Mouse (Mus musculus): ENCODE measurements around the gene Mybphl. TPM values are rescaled to one million over a fixed set of nuclear protein-coding genes. Genes with fewer than 3 reads are reported as not detected.

Gene Mybphl
- polyA plus RNA-seq, 1 experiment from 2014 or later = 0.22 TPM

GRCm38 (mm10) chr3:108342185-108342584, 22.5 kb upstream of the Mybphl start:
- no peaks in the 10 kb centered on the region for H3K27me3 ChIP-seq (replicated peaks; ENCODE audit: low read depth, poor library complexity, severe bottlenecking)
- 82% methylated on average over 7 of the region's 7 CpGs for WGBS
- H3K27ac ChIP-seq (replicated peaks) = no peak overlapping the region
- no peak overlapping the region for H3K4me3 ChIP-seq
- peaks cover 90% of the 10 kb centered on the region for H3K36me3 ChIP-seq (replicated peaks)
- H3K9me3 ChIP-seq = no peaks in the 10 kb centered on the region
- H3K4me1 ChIP-seq = no peaks in the 10 kb centered on the region
- no peak for DNase-seq (ENCODE audit: low spot score)

GRCm38 (mm10) chr3:108345855-108346254, 18.9 kb upstream of the Mybphl start:
- WGBS = 87% methylated on average over 7 of the region's 7 CpGs
- Histone ChIP-seq H3K27me3 (replicated peaks; ENCODE audit: low read depth, poor library complexity, severe bottlenecking) (no peaks in the 10 kb centered on the region), H3K4me3 (no peak overlapping the region), H3K4me1 (no peaks in the 10 kb centered on the region), H3K27ac (replicated peaks) (no peak overlapping the region), H3K9me3 (no peaks in the 10 kb centered on the region), H3K36me3 (replicated peaks) (peaks cover 92% of the 10 kb centered on the region)
- no peak for DNase-seq (ENCODE audit: low spot score)

- DNase-seq (ENCODE audit: low spot score) = no peak
- Histone ChIP-seq H3K9me3 (no peaks in the 10 kb centered on the region), H3K4me3 (no peak overlapping the region), H3K36me3 (replicated peaks) (peaks cover 90% of the 10 kb centered on the region), H3K4me1 (no peaks in the 10 kb centered on the region), H3K27me3 (replicated peaks; ENCODE audit: low read depth, poor library complexity, severe bottlenecking) (no peaks in the 10 kb centered on the region), H3K27ac (replicated peaks) (no peak overlapping the region)
- WGBS = 90% methylated on average over 9 of the region's 9 CpGs
These were observed 16.3 kb upstream of the Mybphl start for GRCm38 (mm10) chr3:108348376-108348775.

GRCm38 (mm10) chr3:108355245-108355644, 9.5 kb upstream of the Mybphl start:
- no peak overlapping the region for H3K4me3 ChIP-seq
- no peak overlapping the region for H3K27ac ChIP-seq (replicated peaks)
- H3K4me1 ChIP-seq = peaks cover 4% of the 10 kb centered on the region
- no peaks in the 10 kb centered on the region for H3K9me3 ChIP-seq
- 86% methylated on average over 3 of the region's 3 CpGs for WGBS
- H3K36me3 ChIP-seq (replicated peaks) = peaks cover 77% of the 10 kb centered on the region
- H3K27me3 ChIP-seq (replicated peaks; ENCODE audit: low read depth, poor library complexity, severe bottlenecking) = no peaks in the 10 kb centered on the region
- DNase-seq (ENCODE audit: low spot score) = no peak

- DNase-seq (ENCODE audit: low spot score) = no peak
- Histone ChIP-seq H3K4me3 (no peak overlapping the region), H3K9me3 (no peaks in the 10 kb centered on the region), H3K27ac (replicated peaks) (no peak overlapping the region), H3K27me3 (replicated peaks; ENCODE audit: low read depth, poor library complexity, severe bottlenecking) (no peaks in the 10 kb centered on the region), H3K36me3 (replicated peaks) (peaks cover 59% of the 10 kb centered on the region), H3K4me1 (peaks cover 23% of the 10 kb centered on the region)
- 91% methylated on average over 10 of the region's 10 CpGs for WGBS
These were observed 7.7 kb upstream of the Mybphl start for GRCm38 (mm10) chr3:108357051-108357450.

GRCm38 (mm10) chr3:108358445-108358844, 6.3 kb upstream of the Mybphl start:
- H3K27ac ChIP-seq (replicated peaks) = no peak overlapping the region
- no peaks in the 10 kb centered on the region for H3K9me3 ChIP-seq
- peaks cover 24% of the 10 kb centered on the region for H3K4me1 ChIP-seq
- no peaks in the 10 kb centered on the region for H3K27me3 ChIP-seq (replicated peaks; ENCODE audit: low read depth, poor library complexity, severe bottlenecking)
- peaks cover 49% of the 10 kb centered on the region for H3K36me3 ChIP-seq (replicated peaks)
- 86% methylated on average over 6 of the region's 6 CpGs for WGBS
- DNase-seq (ENCODE audit: low spot score) = no peak
- no peak overlapping the region for H3K4me3 ChIP-seq

GRCm38 (mm10) chr3:108360894-108361293, 3.8 kb upstream of the Mybphl start:
- DNase-seq (ENCODE audit: low spot score) = peak; percentile 72
- peak overlapping the region; percentile 83 for H3K27ac ChIP-seq (replicated peaks)
- 15% methylated on average over 7 of the region's 7 CpGs for WGBS
- peaks cover 34% of the 10 kb centered on the region for H3K4me1 ChIP-seq
- peak overlapping the region; percentile 18; the same call in 1 of the 2 replicates for H3K4me3 ChIP-seq
- no peaks in the 10 kb centered on the region for H3K27me3 ChIP-seq (replicated peaks; ENCODE audit: low read depth, poor library complexity, severe bottlenecking)
- H3K9me3 ChIP-seq = no peaks in the 10 kb centered on the region
- H3K36me3 ChIP-seq (replicated peaks) = peaks cover 25% of the 10 kb centered on the region

GRCm38 (mm10) chr3:108363626-108364025, 1.1 kb upstream of the Mybphl start:
- Histone ChIP-seq H3K9me3 (no peaks in the 10 kb centered on the region), H3K4me3 (no peak overlapping the region), H3K27ac (replicated peaks) (no peak overlapping the region), H3K27me3 (replicated peaks; ENCODE audit: low read depth, poor library complexity, severe bottlenecking) (no peaks in the 10 kb centered on the region), H3K36me3 (replicated peaks) (0 out of 2 replicates have a peak, but pooled peaks cover 2% of the 10 kb centered on the region), H3K4me1 (peaks cover 39% of the 10 kb centered on the region)
- 87% methylated on average over 3 of the region's 3 CpGs for WGBS
- no peak for DNase-seq (ENCODE audit: low spot score)

GRCm38 (mm10) chr3:108367173-108367572, 2.5 kb downstream of the Mybphl start:
- no peak overlapping the region for H3K4me3 ChIP-seq
- H3K4me1 ChIP-seq = peaks cover 26% of the 10 kb centered on the region
- peak; percentile 31 for DNase-seq (ENCODE audit: low spot score)
- WGBS = 69% methylated on average over 9 of the region's 9 CpGs
- no peaks in the 10 kb centered on the region for H3K27me3 ChIP-seq (replicated peaks; ENCODE audit: low read depth, poor library complexity, severe bottlenecking)
- H3K27ac ChIP-seq (replicated peaks) = no peak overlapping the region
- no peaks in the 10 kb centered on the region for H3K9me3 ChIP-seq
- no peaks in the 10 kb centered on the region for H3K36me3 ChIP-seq (replicated peaks)

GRCm38 (mm10) chr3:108367828-108368227, 3.1 kb downstream of the Mybphl start:
- H3K9me3 ChIP-seq = no peaks in the 10 kb centered on the region
- no peak overlapping the region for H3K4me3 ChIP-seq
- 86% methylated on average over 3 of the region's 3 CpGs for WGBS
- DNase-seq (ENCODE audit: low spot score) = no peak
- H3K27ac ChIP-seq (replicated peaks) = no peak overlapping the region
- no peaks in the 10 kb centered on the region for H3K27me3 ChIP-seq (replicated peaks; ENCODE audit: low read depth, poor library complexity, severe bottlenecking)
- no peaks in the 10 kb centered on the region for H3K36me3 ChIP-seq (replicated peaks)
- H3K4me1 ChIP-seq = peaks cover 30% of the 10 kb centered on the region

- Histone ChIP-seq H3K4me3 (no peak overlapping the region), H3K36me3 (replicated peaks) (no peaks in the 10 kb centered on the region), H3K9me3 (no peaks in the 10 kb centered on the region), H3K27ac (replicated peaks) (no peak overlapping the region), H3K4me1 (peaks cover 27% of the 10 kb centered on the region), H3K27me3 (replicated peaks; ENCODE audit: low read depth, poor library complexity, severe bottlenecking) (no peaks in the 10 kb centered on the region)
- WGBS = 82% methylated on average over 5 of the region's 5 CpGs
- DNase-seq (ENCODE audit: low spot score) = no peak
These were observed 4.0 kb downstream of the Mybphl start for GRCm38 (mm10) chr3:108368721-108369120.

- H3K9me3 ChIP-seq = no peaks in the 10 kb centered on the region
- DNase-seq (ENCODE audit: low spot score) = no peak
- H3K4me1 ChIP-seq = peaks cover 16% of the 10 kb centered on the region
- H3K36me3 ChIP-seq (replicated peaks) = no peaks in the 10 kb centered on the region
- 60% methylated on average over 3 of the region's 3 CpGs for WGBS
- no peak overlapping the region for H3K4me3 ChIP-seq
- no peaks in the 10 kb centered on the region for H3K27me3 ChIP-seq (replicated peaks; ENCODE audit: low read depth, poor library complexity, severe bottlenecking)
- H3K27ac ChIP-seq (replicated peaks) = no peak overlapping the region
These were observed 7.6 kb downstream of the Mybphl start for GRCm38 (mm10) chr3:108372274-108372673.

- no peak overlapping the region for H3K27ac ChIP-seq (replicated peaks)
- no peak overlapping the region for H3K4me3 ChIP-seq
- no peaks in the 10 kb centered on the region for H3K9me3 ChIP-seq
- H3K4me1 ChIP-seq = peaks cover 14% of the 10 kb centered on the region
- H3K27me3 ChIP-seq (replicated peaks; ENCODE audit: low read depth, poor library complexity, severe bottlenecking) = no peaks in the 10 kb centered on the region
- no peak for DNase-seq (ENCODE audit: low spot score)
- no peaks in the 10 kb centered on the region for H3K36me3 ChIP-seq (replicated peaks)
- 87% methylated on average over 3 of the region's 3 CpGs for WGBS
These were observed 8.0 kb downstream of the Mybphl start for GRCm38 (mm10) chr3:108372691-108373090.

Data from embryonic facial prominence, embryonic 10.5 days (tissue).